Mouse (Mus musculus) bone marrow macrophage, adult 2 months (primary cell): ENCODE measurements around the gene Bod1.

Source experiments
- CTCF ChIP-seq: IDR thresholded peaks from 2 replicates; pipeline ENCODE4 v1.5.1; 2012; ENCODE audit warnings: low read depth, mild to moderate bottlenecking, low read length, moderate library complexity
- POLR2A ChIP-seq: IDR thresholded peaks from 2 replicates; pipeline ENCODE4 v1.6.1; 2012; ENCODE audit warnings: mild to moderate bottlenecking, low read depth, low read length, borderline replicate concordance

DNA sequence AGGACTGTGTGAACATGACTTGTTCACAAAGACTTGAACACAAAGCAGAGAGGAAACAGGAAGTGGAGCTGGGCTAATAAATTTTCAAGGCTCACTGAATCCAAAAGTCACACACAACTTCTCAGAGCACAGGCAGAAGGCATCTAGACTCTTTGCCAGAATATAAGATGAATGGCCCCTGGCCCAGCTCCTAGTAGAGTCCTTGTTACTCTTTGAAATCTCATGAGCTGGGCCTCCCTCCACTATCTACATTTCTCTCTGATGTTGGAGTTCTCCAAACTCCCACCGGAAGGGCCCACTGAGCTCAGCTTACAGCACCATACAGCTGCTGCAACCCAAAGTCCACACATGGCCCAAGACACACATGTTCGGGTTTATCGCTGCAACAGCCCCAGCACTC is 30.2 kb upstream of the Bod1 start:
- no peak for TF ChIP-seq POLR2A
- no peak for TF ChIP-seq CTCF
